Mouse (Mus musculus): ENCODE data around the gene St6gal1. TPM values are rescaled to one million over a fixed set of nuclear protein-coding genes. Genes with fewer than 3 reads are reported as not detected.

St6gal1 gene
- polyA plus RNA-seq, 1 experiment from 2014 or later: 7.7 TPM

DNA sequence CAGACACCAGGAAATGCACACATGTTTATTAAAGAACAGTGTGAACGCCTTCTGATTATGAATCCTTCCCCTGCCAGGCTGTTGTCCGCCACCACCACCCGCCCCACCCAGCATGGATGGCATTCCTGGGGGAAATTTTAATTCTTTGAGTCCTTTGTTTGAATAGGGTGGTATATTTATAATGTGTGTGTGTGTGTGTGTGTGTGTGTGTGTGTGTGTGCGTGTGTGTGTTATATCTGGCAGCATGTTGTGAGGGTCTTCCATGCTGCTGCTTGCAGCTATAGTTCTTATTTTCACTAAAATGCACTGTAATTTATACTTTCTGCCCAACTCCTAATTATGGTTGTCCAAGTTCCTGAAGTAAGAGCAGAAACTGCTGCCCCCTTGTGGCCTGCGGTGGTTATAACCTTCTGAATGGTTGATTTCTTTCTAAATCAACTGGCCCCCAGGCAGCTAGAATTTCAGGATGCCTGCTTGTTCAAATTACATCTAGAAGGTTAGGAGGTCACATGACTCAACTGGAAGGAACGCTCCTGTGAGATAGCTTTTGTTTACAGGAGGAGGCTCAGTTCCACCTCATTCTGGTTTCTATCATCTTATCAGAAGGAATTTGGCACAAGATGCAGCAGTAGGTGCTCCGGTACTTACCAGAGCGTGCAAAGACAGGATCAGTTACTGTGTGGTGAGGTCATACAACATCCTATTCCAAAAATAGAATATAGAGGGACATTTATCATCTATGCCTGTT, 178.6 kb downstream of the St6gal1 start:
- DNase-seq (ENCODE audit: low spot score) (peak; percentile 80), ATAC-seq (ENCODE audit: low FRiP score, low TSS enrichment) (peak; percentile 57)
- WGBS: 28% methylated on average over 8 of the region's 8 CpGs
- H3K27ac ChIP-seq (replicated peaks): no peak overlapping the region
- no peaks in the 10 kb centered on the region for H3K9me3 ChIP-seq (ENCODE audit: control insufficient read depth, low read length)
- TF ChIP-seq CTCF (IDR thresholded peaks at IDR 0.05; ENCODE audit: low read depth): peak; percentile 88
- no peak for TF ChIP-seq EP300 (optimal IDR thresholded peaks at IDR 0.05)
- no peaks in the 10 kb centered on the region for H3K4me1 ChIP-seq (replicated peaks; ENCODE audit: control insufficient read depth, insufficient read depth)
- no peak overlapping the region for H3K4me2 ChIP-seq (replicated peaks; ENCODE audit: low read depth)
- H3K27me3 ChIP-seq (ENCODE audit: control insufficient read depth, insufficient read depth, low read length): no peaks in the 10 kb centered on the region
- H3K4me3 ChIP-seq (ENCODE audit: low read depth, low read length): no peak overlapping the region
- H3K36me3 ChIP-seq (ENCODE audit: control insufficient read depth, insufficient read depth, low read length): no peaks in the 10 kb centered on the region
- H3K9ac ChIP-seq (ENCODE audit: low read length): no peak overlapping the region

Other genes starting within 250 kb of the St6gal1 start
- 0.96 and 1.1 TPM in 2 replicates for gene Kng2, start 195.3 kb upstream of the St6gal1 start, polyA plus RNA-seq (2015; fragmentation: Nextera tagmentation; extraction: Ambion mirVana)
- gene Kng1, start 166.9 kb upstream of the St6gal1 start, polyA plus RNA-seq (2015; fragmentation: Nextera tagmentation; extraction: Ambion mirVana): 4.3 and 10.5 TPM in 2 replicates
- 99.0 and 107 TPM in 2 replicates for gene Eif4a2, start 117.3 kb upstream of the St6gal1 start, polyA plus RNA-seq (2015; fragmentation: Nextera tagmentation; extraction: Ambion mirVana)
- gene Rfc4, start 97.0 kb upstream of the St6gal1 start, polyA plus RNA-seq (2015; fragmentation: Nextera tagmentation; extraction: Ambion mirVana): 35.9 and 38.0 TPM in 2 replicates
- not detected in 2 replicates for gene Adipoq, start 78.2 kb upstream of the St6gal1 start, polyA plus RNA-seq (2015; fragmentation: Nextera tagmentation; extraction: Ambion mirVana)
- 0.02 TPM in 1 of 2 replicates, not detected in the other for gene Rtp1, start 204.4 kb downstream of the St6gal1 start, polyA plus RNA-seq (2015; fragmentation: Nextera tagmentation; extraction: Ambion mirVana)

Data from stomach, postnatal 0 days (tissue).